Mouse (Mus musculus) spleen, postnatal 36 days (tissue): ENCODE measurements around the gene Cpsf6.
A peak's percentile ranks its signal among the peaks of the same experiment; 100 is the strongest.

Experiments used
- DNase-seq, 2 experiments: peaks; one replicate each; pipeline ENCODE4 v3.0.0; 2022; ENCODE audit warnings: low spot score in 2 of 2, mixed read lengths in 1 of 2

Gene Cpsf6

GRCm38 (mm10) chr10:117385431-117385830, 5.6 kb upstream of the Cpsf6 start:
- DNase-seq: no peak

- DNase-seq: no peak
Measured at GRCm38 (mm10) chr10:117385086-117385430, 5.2 kb upstream of the Cpsf6 start.

GRCm38 (mm10) chr10:117384386-117385085, 4.7 kb upstream of the Cpsf6 start:
- no peak for DNase-seq

GRCm38 (mm10) chr10:117383941-117384340, 4.1 kb upstream of the Cpsf6 start:
- DNase-seq: no peak

- DNase-seq: no peak
Measured at GRCm38 (mm10) chr10:117382996-117383550, 3.3 kb upstream of the Cpsf6 start.

GRCm38 (mm10) chr10:117382146-117382545, 2.3 kb upstream of the Cpsf6 start:
- no peak for DNase-seq

GRCm38 (mm10) chr10:117380721-117381570, 1.1 kb upstream of the Cpsf6 start:
- no peak for DNase-seq

- DNase-seq: no peak
Measured at GRCm38 (mm10) chr10:117379441-117379840, 374 bp downstream of the Cpsf6 start.

- DNase-seq: no peak
Measured at GRCm38 (mm10) chr10:117378642-117379041, 1.2 kb downstream of the Cpsf6 start.

- no peak for DNase-seq
Measured at GRCm38 (mm10) chr10:117378291-117378555, 1.6 kb downstream of the Cpsf6 start.

- DNase-seq: peak; percentile 18 to 27
Measured at GRCm38 (mm10) chr10:117377431-117378290, 2.2 kb downstream of the Cpsf6 start.

- DNase-seq: peak; percentile 94 to 95
Measured at GRCm38 (mm10) chr10:117376580-117377189, 3.1 kb downstream of the Cpsf6 start.

GRCm38 (mm10) chr10:117375841-117376579, 3.8 kb downstream of the Cpsf6 start:
- peak; percentile 35 to 44 for DNase-seq

GRCm38 (mm10) chr10:117375163-117375562, 4.7 kb downstream of the Cpsf6 start:
- DNase-seq: no peak

- peak; percentile 62 to 64 for DNase-seq
Measured at GRCm38 (mm10) chr10:117363106-117363505, 16.7 kb downstream of the Cpsf6 start.

GRCm38 (mm10) chr10:117358891-117359290, 20.9 kb downstream of the Cpsf6 start:
- DNase-seq: no peak

GRCm38 (mm10) chr10:117343000-117343399, 36.8 kb downstream of the Cpsf6 start:
- no peak for DNase-seq

GRCm38 (mm10) chr10:117342406-117342805, 37.4 kb downstream of the Cpsf6 start:
- DNase-seq: no peak

- DNase-seq: no peak
Measured at GRCm38 (mm10) chr10:117341029-117341428, 38.8 kb downstream of the Cpsf6 start.

- no peak for DNase-seq
Measured at GRCm38 (mm10) chr10:117339241-117339640, 40.6 kb downstream of the Cpsf6 start.

GRCm38 (mm10) chr10:117337946-117338345, 41.9 kb downstream of the Cpsf6 start:
- DNase-seq: no peak
